Mouse (Mus musculus): ENCODE data around the gene 9530077C05Rik. TPM values are rescaled to one million over a fixed set of nuclear protein-coding genes. Genes with fewer than 3 reads are reported as not detected.
A peak's percentile ranks its signal among the peaks of the same experiment; 100 is the strongest.
"Not testable (repeated sequence)": the region's sequence is repeated elsewhere in the genome, so short reads cannot be mapped to it uniquely, and the experiment has no call there.

9530077C05Rik gene
- polyA plus RNA-seq, 1 experiment from 2014 or later: 3.4 TPM

GRCm38 (mm10) chr9:22389021-22389476 lies 22.3 kb upstream of the 9530077C05Rik start, which contains the start of gene Anln:
TSS of gene Anln (minus strand) at chr9:22389188.
- Histone ChIP-seq H3K27me3 (replicated peaks; ENCODE audit: control insufficient read depth, insufficient read depth, low read length) (no peaks in the 10 kb centered on the region), H3K4me2 (ENCODE audit: low read depth, low read length) (peak within 1 kb of the TSS; percentile 92), H3K36me3 (ENCODE audit: control insufficient read depth, insufficient read depth, low read length) (no peaks in the 10 kb centered on the region), H3K4me1 (ENCODE audit: control insufficient read depth, insufficient read depth, low read length) (peaks cover 16% of the 10 kb centered on the region; the same call in 1 of the 2 replicates), H3K9me3 (ENCODE audit: control insufficient read depth, low read length) (no peaks in the 10 kb centered on the region), H3K27ac (ENCODE audit: low read length) (peak within 1 kb of the TSS; percentile 95), H3K9ac (ENCODE audit: low read depth, low read length) (peak within 1 kb of the TSS; percentile 90), H3K4me3 (ENCODE audit: low read length) (peak within 1 kb of the TSS; percentile 96)
- ATAC-seq: peak; percentile 96
- WGBS: 0% methylated on average over 44 of the region's 44 CpGs

DNA sequence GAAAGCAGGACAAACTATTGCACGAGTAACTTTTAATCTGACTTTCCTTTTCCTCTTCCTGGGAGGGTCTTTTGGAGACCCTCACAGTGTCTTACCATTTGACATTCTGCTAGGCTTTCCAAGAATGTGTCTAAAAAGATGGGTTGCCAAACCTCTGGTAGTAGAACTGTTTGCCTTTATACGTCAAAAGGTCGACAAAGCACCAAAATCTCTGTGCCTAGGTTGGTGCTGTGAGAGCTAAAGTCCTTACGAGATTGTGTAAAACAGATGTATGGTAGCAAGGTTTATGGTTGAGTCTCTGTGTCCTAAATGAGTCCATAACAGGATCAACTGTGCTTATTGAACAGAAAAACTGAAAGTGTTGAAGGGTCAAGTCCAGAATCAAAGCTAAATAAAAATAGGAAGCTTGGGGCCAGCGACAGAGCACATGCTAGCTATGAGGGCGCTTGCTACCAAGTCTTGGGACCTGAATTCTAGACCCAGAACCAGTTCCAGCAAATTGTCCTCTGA lies 21.5 kb upstream of the 9530077C05Rik start:
- ATAC-seq: no peak
- Histone ChIP-seq H3K9me3 (ENCODE audit: control insufficient read depth, low read length) (no peaks in the 10 kb centered on the region), H3K27ac (ENCODE audit: low read length) (no peak overlapping the region; the same call in 1 of the 2 replicates), H3K4me2 (ENCODE audit: low read depth, low read length) (peak overlapping the region; percentile 92), H3K9ac (ENCODE audit: low read depth, low read length) (peak overlapping the region; percentile 90), H3K36me3 (ENCODE audit: control insufficient read depth, insufficient read depth, low read length) (no peaks in the 10 kb centered on the region), H3K27me3 (replicated peaks; ENCODE audit: control insufficient read depth, insufficient read depth, low read length) (no peaks in the 10 kb centered on the region), H3K4me3 (ENCODE audit: low read length) (peak overlapping the region; percentile 96), H3K4me1 (ENCODE audit: control insufficient read depth, insufficient read depth, low read length) (peaks cover 16% of the 10 kb centered on the region; the same call in 1 of the 2 replicates)
- 62% methylated on average over 6 of the region's 6 CpGs for WGBS

GRCm38 (mm10) chr9:22390390-22390789 lies 20.9 kb upstream of the 9530077C05Rik start:
- WGBS: 68% methylated on average over 5 of the region's 5 CpGs
- ATAC-seq: no peak
- H3K9ac ChIP-seq (ENCODE audit: low read depth, low read length): no peak overlapping the region
- no peaks in the 10 kb centered on the region for H3K9me3 ChIP-seq (ENCODE audit: control insufficient read depth, low read length)
- no peak overlapping the region for H3K27ac ChIP-seq (ENCODE audit: low read length)
- H3K27me3 ChIP-seq (replicated peaks; ENCODE audit: control insufficient read depth, insufficient read depth, low read length): no peaks in the 10 kb centered on the region
- H3K4me1 ChIP-seq (ENCODE audit: control insufficient read depth, insufficient read depth, low read length): peaks cover 16% of the 10 kb centered on the region; the same call in 1 of the 2 replicates
- no peak overlapping the region for H3K4me2 ChIP-seq (ENCODE audit: low read depth, low read length)
- no peak overlapping the region for H3K4me3 ChIP-seq (ENCODE audit: low read length)
- H3K36me3 ChIP-seq (ENCODE audit: control insufficient read depth, insufficient read depth, low read length): no peaks in the 10 kb centered on the region

DNA sequence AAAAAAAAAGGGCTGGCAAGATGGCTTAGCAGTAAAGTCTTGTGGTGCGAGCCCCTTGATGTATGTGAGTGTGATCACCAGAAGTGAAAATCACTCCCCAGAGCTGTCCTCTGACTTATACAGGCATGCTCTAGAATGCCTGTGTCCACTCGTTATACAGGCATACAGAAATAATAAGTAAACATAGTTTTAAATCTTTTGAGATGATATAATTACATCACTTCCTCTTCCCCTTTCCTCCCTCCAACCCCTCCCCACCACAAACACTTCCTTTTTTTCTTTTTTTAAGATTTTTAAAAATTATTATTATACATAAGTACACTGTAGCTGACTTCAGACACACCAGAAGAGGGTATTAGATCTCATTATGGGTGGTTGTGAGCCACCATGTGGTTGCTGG lies 16.6 kb upstream of the 9530077C05Rik start:
- Histone ChIP-seq H3K4me2 (ENCODE audit: low read depth, low read length) (no peak overlapping the region), H3K36me3 (ENCODE audit: control insufficient read depth, insufficient read depth, low read length) (no peaks in the 10 kb centered on the region), H3K4me3 (ENCODE audit: low read length) (no peak overlapping the region), H3K9ac (ENCODE audit: low read depth, low read length) (no peak overlapping the region), H3K4me1 (ENCODE audit: control insufficient read depth, insufficient read depth, low read length) (0 out of 2 replicates have a peak, but pooled peaks cover 5% of the 10 kb centered on the region), H3K27me3 (replicated peaks; ENCODE audit: control insufficient read depth, insufficient read depth, low read length) (no peaks in the 10 kb centered on the region), H3K27ac (ENCODE audit: low read length) (no peak overlapping the region), H3K9me3 (ENCODE audit: control insufficient read depth, low read length) (no peaks in the 10 kb centered on the region)
- 88% methylated on average over 2 of the region's 2 CpGs for WGBS
- ATAC-seq: no peak

GRCm38 (mm10) chr9:22399021-22399420 lies 12.3 kb upstream of the 9530077C05Rik start:
- Histone ChIP-seq H3K4me3 (ENCODE audit: low read length) (no peak overlapping the region), H3K36me3 (ENCODE audit: control insufficient read depth, insufficient read depth, low read length) (no peaks in the 10 kb centered on the region), H3K9me3 (ENCODE audit: control insufficient read depth, low read length) (no peaks in the 10 kb centered on the region), H3K4me1 (ENCODE audit: control insufficient read depth, insufficient read depth, low read length) (no peaks in the 10 kb centered on the region), H3K9ac (ENCODE audit: low read depth, low read length) (no peak overlapping the region), H3K27ac (ENCODE audit: low read length) (no peak overlapping the region), H3K4me2 (ENCODE audit: low read depth, low read length) (no peak overlapping the region), H3K27me3 (replicated peaks; ENCODE audit: control insufficient read depth, insufficient read depth, low read length) (no peaks in the 10 kb centered on the region)
- no peak for ATAC-seq
- 57% methylated on average over 4 of the region's 4 CpGs for WGBS

DNA sequence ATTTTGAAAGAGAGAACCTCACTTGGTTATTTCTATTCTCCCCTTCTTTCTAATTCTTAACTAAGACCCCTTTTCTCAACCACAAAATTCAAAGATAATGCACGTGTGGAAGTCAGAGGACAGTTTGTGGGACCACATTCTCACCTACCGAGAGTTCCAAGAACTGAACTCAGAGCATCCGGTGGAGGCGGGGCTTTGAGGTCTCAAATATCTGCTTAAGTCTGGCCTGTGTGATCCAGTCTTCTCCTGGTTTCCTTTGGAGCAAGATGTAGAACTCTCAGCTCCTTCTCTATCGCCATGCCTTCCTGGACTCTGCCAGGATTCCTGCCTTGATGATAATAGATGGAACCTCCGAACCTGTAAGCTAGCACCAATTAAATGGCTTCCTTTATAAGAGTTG lies 9.3 kb upstream of the 9530077C05Rik start:
- Histone ChIP-seq H3K36me3 (ENCODE audit: control insufficient read depth, insufficient read depth, low read length) (no peaks in the 10 kb centered on the region), H3K9me3 (ENCODE audit: control insufficient read depth, low read length) (no peaks in the 10 kb centered on the region), H3K4me3 (ENCODE audit: low read length) (no peak overlapping the region), H3K9ac (ENCODE audit: low read depth, low read length) (no peak overlapping the region), H3K27ac (ENCODE audit: low read length) (no peak overlapping the region), H3K27me3 (replicated peaks; ENCODE audit: control insufficient read depth, insufficient read depth, low read length) (no peaks in the 10 kb centered on the region), H3K4me2 (ENCODE audit: low read depth, low read length) (no peak overlapping the region), H3K4me1 (ENCODE audit: control insufficient read depth, insufficient read depth, low read length) (no peaks in the 10 kb centered on the region)
- WGBS: 88% methylated on average over 6 of the region's 6 CpGs
- no peak for ATAC-seq

DNA sequence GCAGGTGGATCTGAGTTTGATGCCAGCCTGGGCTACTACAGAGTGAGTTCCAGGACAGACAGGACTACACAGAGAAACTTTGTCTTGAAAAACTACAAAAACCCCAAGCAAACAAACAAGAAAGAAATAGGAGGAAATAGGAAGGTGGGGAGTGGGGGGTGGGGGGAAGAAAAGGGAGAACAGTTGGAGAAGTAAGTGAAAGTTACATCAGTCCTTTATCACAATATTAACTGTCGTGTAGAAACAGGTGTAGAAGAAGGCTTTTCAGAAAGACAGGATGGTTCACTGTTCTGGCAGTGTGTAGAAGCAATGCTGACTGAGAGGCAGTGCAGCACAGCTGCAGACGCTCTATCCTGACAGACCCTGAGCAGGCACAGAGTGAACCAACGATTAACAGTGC lies 8.3 kb upstream of the 9530077C05Rik start:
- 63% methylated on average over 3 of the region's 3 CpGs for WGBS
- Histone ChIP-seq H3K36me3 (ENCODE audit: control insufficient read depth, insufficient read depth, low read length) (no peaks in the 10 kb centered on the region), H3K9me3 (ENCODE audit: control insufficient read depth, low read length) (no peaks in the 10 kb centered on the region), H3K27me3 (replicated peaks; ENCODE audit: control insufficient read depth, insufficient read depth, low read length) (no peaks in the 10 kb centered on the region), H3K4me2 (ENCODE audit: low read depth, low read length) (no peak overlapping the region), H3K4me3 (ENCODE audit: low read length) (no peak overlapping the region), H3K4me1 (ENCODE audit: control insufficient read depth, insufficient read depth, low read length) (no peaks in the 10 kb centered on the region), H3K9ac (ENCODE audit: low read depth, low read length) (no peak overlapping the region), H3K27ac (ENCODE audit: low read length) (no peak overlapping the region)
- no peak for ATAC-seq

DNA sequence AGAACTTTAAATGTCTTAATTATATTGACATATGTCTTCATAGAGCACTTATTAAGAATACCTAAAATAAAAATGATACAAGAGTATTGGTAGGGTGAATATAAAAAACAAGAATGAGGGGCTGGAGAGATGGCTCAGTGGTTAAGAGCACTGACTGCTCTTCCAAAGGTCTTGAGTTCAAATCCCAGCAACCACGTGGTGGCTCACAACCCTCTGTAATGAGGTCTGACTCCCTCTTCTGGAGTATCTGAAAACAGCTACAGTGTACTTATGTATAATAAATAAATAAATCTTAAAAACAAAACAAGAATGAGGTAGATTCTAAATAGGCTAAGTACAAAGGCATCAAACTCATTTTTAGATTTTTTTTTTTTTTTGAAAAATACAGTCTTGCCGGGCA lies 7.8 kb upstream of the 9530077C05Rik start:
- not testable (repeated sequence) for H3K4me3 ChIP-seq (ENCODE audit: low read length); ATAC-seq; H3K9ac ChIP-seq (ENCODE audit: low read depth, low read length); H3K36me3 ChIP-seq (ENCODE audit: control insufficient read depth, insufficient read depth, low read length); H3K4me2 ChIP-seq (ENCODE audit: low read depth, low read length); H3K27me3 ChIP-seq (replicated peaks; ENCODE audit: control insufficient read depth, insufficient read depth, low read length); H3K9me3 ChIP-seq (ENCODE audit: control insufficient read depth, low read length); H3K4me1 ChIP-seq (ENCODE audit: control insufficient read depth, insufficient read depth, low read length); H3K27ac ChIP-seq (ENCODE audit: low read length)
- 67% methylated on average over 2 of the region's 2 CpGs for WGBS

DNA sequence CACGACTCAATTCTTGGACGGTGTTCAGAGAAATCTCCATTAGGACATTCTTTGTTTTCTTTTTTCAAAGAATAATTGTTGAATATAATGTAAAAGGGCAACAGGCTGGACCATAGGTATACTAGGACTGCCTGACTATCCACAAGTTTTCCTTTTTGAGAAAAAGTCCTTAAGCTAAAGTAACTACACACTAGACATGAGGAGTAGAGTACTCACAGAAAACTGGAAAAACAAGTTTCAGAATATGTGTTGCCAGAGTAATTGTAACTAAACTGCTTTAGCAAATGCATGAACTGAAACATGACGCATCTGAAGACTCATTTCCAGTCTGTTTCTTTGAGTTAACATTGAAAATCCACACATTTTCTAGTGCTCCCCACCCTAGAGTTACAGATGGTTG lies 5.9 kb upstream of the 9530077C05Rik start:
- 70% methylated on average over 3 of the region's 3 CpGs for WGBS
- no peaks in the 10 kb centered on the region for H3K9me3 ChIP-seq (ENCODE audit: control insufficient read depth, low read length)
- H3K4me3 ChIP-seq (ENCODE audit: low read length): no peak overlapping the region
- no peak overlapping the region for H3K4me2 ChIP-seq (ENCODE audit: low read depth, low read length)
- no peak overlapping the region for H3K9ac ChIP-seq (ENCODE audit: low read depth, low read length)
- no peaks in the 10 kb centered on the region for H3K27me3 ChIP-seq (replicated peaks; ENCODE audit: control insufficient read depth, insufficient read depth, low read length)
- no peaks in the 10 kb centered on the region for H3K36me3 ChIP-seq (ENCODE audit: control insufficient read depth, insufficient read depth, low read length)
- no peaks in the 10 kb centered on the region for H3K4me1 ChIP-seq (ENCODE audit: control insufficient read depth, insufficient read depth, low read length)
- no peak for ATAC-seq
- no peak overlapping the region for H3K27ac ChIP-seq (ENCODE audit: low read length)

GRCm38 (mm10) chr9:22407633-22408032 lies 3.7 kb upstream of the 9530077C05Rik start:
- WGBS: 83% methylated on average over 3 of the region's 4 CpGs
- ATAC-seq; H3K9me3 ChIP-seq (ENCODE audit: control insufficient read depth, low read length); H3K4me1 ChIP-seq (ENCODE audit: control insufficient read depth, insufficient read depth, low read length); H3K36me3 ChIP-seq (ENCODE audit: control insufficient read depth, insufficient read depth, low read length); H3K4me2 ChIP-seq (ENCODE audit: low read depth, low read length); H3K4me3 ChIP-seq (ENCODE audit: low read length); H3K27ac ChIP-seq (ENCODE audit: low read length); H3K9ac ChIP-seq (ENCODE audit: low read depth, low read length); H3K27me3 ChIP-seq (replicated peaks; ENCODE audit: control insufficient read depth, insufficient read depth, low read length): not testable (repeated sequence)

Data from intestine, embryonic 16.5 days (tissue).